Mouse (Mus musculus) forebrain, embryonic 14.5 days (tissue): ENCODE measurements around the gene Pllp. TPM values are rescaled to one million over a fixed set of nuclear protein-coding genes. Genes with fewer than 3 reads are reported as not detected.

Source experiments
- ATAC-seq: fragments of 200-750 bp; cut with Nextera tagmentation; 2 replicates; pipeline ENCODE4 v1.8.0; 2017; ENCODE audit warnings: mild to moderate bottlenecking, moderate library complexity
- DNase-seq: peaks from one replicate; pipeline ENCODE4 v3.0.0-alpha.2; 2015; ENCODE audit warnings: low spot score
- H3K27ac ChIP-seq: fragments of 300-500 bp; sonication (generic); 2 replicates; pipeline ENCODE4 v1.5.1; 2014; ENCODE audit warnings: low read depth, mild to moderate bottlenecking, control low read depth, low read length, moderate library complexity
- H3K27me3 ChIP-seq: fragments of 300-500 bp; sonication (generic); replicated peaks from 2 replicates; pipeline ENCODE4 v1.6.1; 2014; ENCODE audit warnings: low read length, control low read depth, mixed read lengths; ENCODE audit not compliant: control insufficient read depth, insufficient read depth
- H3K36me3 ChIP-seq: fragments of 300-500 bp; sonication (generic); 2 replicates; pipeline ENCODE4 v1.6.1; 2014; ENCODE audit warnings: low read length, control low read depth; ENCODE audit not compliant: control insufficient read depth, insufficient read depth
- H3K4me1 ChIP-seq: fragments of 300-500 bp; sonication (generic); 2 replicates; pipeline ENCODE4 v1.6.1; 2014; ENCODE audit warnings: antibody characterized with exemption, low read length, control low read depth; ENCODE audit not compliant: control insufficient read depth, insufficient read depth
- H3K4me2 ChIP-seq: fragments of 300-500 bp; sonication (generic); 2 replicates; pipeline ENCODE4 v1.6.1; 2014; ENCODE audit warnings: mild to moderate bottlenecking, control low read depth, low read length
- H3K4me3 ChIP-seq: fragments of 300-500 bp; sonication (generic); 2 replicates; pipeline ENCODE4 v1.5.1; 2014; ENCODE audit warnings: low read depth, low read length, control low read depth
- H3K9ac ChIP-seq: fragments of 300-500 bp; sonication (generic); 2 replicates; pipeline ENCODE4 v1.6.1; 2014; ENCODE audit warnings: mild to moderate bottlenecking, low read length, control low read depth, moderate library complexity
- H3K9me3 ChIP-seq: fragments of 300-500 bp; sonication (generic); replicated peaks from 2 replicates; pipeline ENCODE4 v1.6.1; 2016; ENCODE audit warnings: low read length, control low read depth, mixed read lengths; ENCODE audit not compliant: control insufficient read depth
- WGBS: fragments of 180-500 bp; shearing (Covaris S2); extraction: QIAGEN DNeasy Blood & Tissue Kit; methylation state at CpG from one replicate; pipeline ENCODE4 v1.1.7; 2014; 5-methylcytosine and 5-hydroxymethylcytosine counted together
- polyA plus RNA-seq: library from polyadenylated mRNA; unstranded; fragments of >200 nt; fragmentation: Nextera tagmentation; extraction: Ambion mirVana; gene quantifications from 2 replicates; pipeline ENCODE4 v1.2.1, GENCODE M21; 2014

Gene Pllp
- polyA plus RNA-seq, 1 experiment from 2014 or later: 0.71 TPM

- Histone ChIP-seq H3K27ac (no peak overlapping the region), H3K27me3 (no peaks in the 10 kb centered on the region), H3K9ac (no peak overlapping the region), H3K4me1 (no peaks in the 10 kb centered on the region), H3K4me3 (no peak overlapping the region), H3K9me3 (no peaks in the 10 kb centered on the region), H3K36me3 (peaks cover 68% of the 10 kb centered on the region), H3K4me2 (no peak overlapping the region)
- WGBS: 67% methylated on average over 1 of the region's 1 CpGs
- no peak for ATAC-seq
- DNase-seq: no peak
Observed at GRCm38 (mm10) chr8:94645202-94645601, 50.9 kb downstream of the Pllp start.

GRCm38 (mm10) chr8:94641938-94642337, 54.1 kb downstream of the Pllp start:
- no peaks in the 10 kb centered on the region for H3K27me3 ChIP-seq
- no peak overlapping the region for H3K9ac ChIP-seq
- H3K27ac ChIP-seq: no peak overlapping the region
- WGBS: 92% methylated on average over 3 of the region's 3 CpGs
- H3K4me3 ChIP-seq: no peak overlapping the region
- H3K4me2 ChIP-seq: no peak overlapping the region
- H3K36me3 ChIP-seq: peaks cover 78% of the 10 kb centered on the region
- H3K4me1 ChIP-seq: no peaks in the 10 kb centered on the region
- DNase-seq (no peak), ATAC-seq (no peak)
- no peaks in the 10 kb centered on the region for H3K9me3 ChIP-seq

- DNase-seq (no peak), ATAC-seq (no peak)
- Histone ChIP-seq H3K9ac (no peak overlapping the region), H3K36me3 (peaks cover 77% of the 10 kb centered on the region), H3K4me1 (no peaks in the 10 kb centered on the region), H3K9me3 (no peaks in the 10 kb centered on the region), H3K27ac (no peak overlapping the region), H3K4me2 (no peak overlapping the region), H3K27me3 (no peaks in the 10 kb centered on the region), H3K4me3 (no peak overlapping the region)
- 98% methylated on average over 2 of the region's 2 CpGs for WGBS
Observed at GRCm38 (mm10) chr8:94641183-94641582, 54.9 kb downstream of the Pllp start.

GRCm38 (mm10) chr8:94634211-94634610, 61.9 kb downstream of the Pllp start:
- Histone ChIP-seq H3K9ac (no peak overlapping the region), H3K9me3 (no peaks in the 10 kb centered on the region), H3K4me3 (no peak overlapping the region), H3K27me3 (no peaks in the 10 kb centered on the region), H3K4me1 (no peaks in the 10 kb centered on the region), H3K36me3 (peaks cover 81% of the 10 kb centered on the region), H3K4me2 (no peak overlapping the region), H3K27ac (no peak overlapping the region)
- no peak for ATAC-seq
- DNase-seq: no peak

- Histone ChIP-seq H3K4me1 (no peaks in the 10 kb centered on the region), H3K9me3 (no peaks in the 10 kb centered on the region), H3K4me3 (no peak overlapping the region), H3K27ac (no peak overlapping the region), H3K9ac (no peak overlapping the region), H3K4me2 (no peak overlapping the region), H3K27me3 (no peaks in the 10 kb centered on the region), H3K36me3 (peaks cover 77% of the 10 kb centered on the region)
- no peak for ATAC-seq
- no peak for DNase-seq
- 97% methylated on average over 2 of the region's 2 CpGs for WGBS
Observed at GRCm38 (mm10) chr8:94633564-94634194, 62.4 kb downstream of the Pllp start.

Other genes starting within 250 kb of the Pllp start
- 18.0 and 26.0 TPM in 2 replicates for gene Cpne2, start 163.3 kb downstream of the Pllp start, polyA plus RNA-seq
- 46.4 and 47.6 TPM in 2 replicates for gene Rspry1, start 94.3 kb downstream of the Pllp start, polyA plus RNA-seq
- gene Fam192a, start 94.3 kb downstream of the Pllp start, polyA plus RNA-seq: 96.2 and 108 TPM in 2 replicates
- 89.3 and 101 TPM in 2 replicates for gene Arl2bp, start 29.7 kb downstream of the Pllp start, polyA plus RNA-seq
- not detected in 2 replicates for gene Ccl22, start 49.3 kb upstream of the Pllp start, polyA plus RNA-seq
- gene Cx3cl1, start 75.7 kb upstream of the Pllp start, polyA plus RNA-seq: 11.2 and 18.4 TPM in 2 replicates
- 0.63 TPM in 1 of 2 replicates, not detected in the other for gene Ccl17, start 114.2 kb upstream of the Pllp start, polyA plus RNA-seq
- gene Coq9, start 142.0 kb upstream of the Pllp start, polyA plus RNA-seq: 63.1 TPM in 2 replicates
- 124 and 147 TPM in 2 replicates for gene Ciapin1, start 142.1 kb upstream of the Pllp start, polyA plus RNA-seq
- gene Polr2c, start 161.2 kb upstream of the Pllp start, polyA plus RNA-seq: 163 and 174 TPM in 2 replicates
- 42.6 and 54.7 TPM in 2 replicates for gene Dok4, start 180.1 kb upstream of the Pllp start, polyA plus RNA-seq
- gene Ccdc102a, start 221.8 kb upstream of the Pllp start, polyA plus RNA-seq: 6.9 and 7.9 TPM in 2 replicates
- gene Adgrg5, start 227.4 kb upstream of the Pllp start, polyA plus RNA-seq: not detected in 2 replicates